Mouse (Mus musculus): ENCODE results near the gene Elmo1.

- TF ChIP-seq CTCF (IDR thresholded peaks at IDR 0.05; ENCODE audit: low read depth, low read length) (no peak), GATA1 (IDR thresholded peaks at IDR 0.05; ENCODE audit: borderline replicate concordance, low read length) (no peak), TAL1 (conservative IDR thresholded peaks at IDR 0.05; ENCODE audit: low read depth, low read length) (no peak), POLR2AphosphoS5 (IDR thresholded peaks at IDR 0.05; ENCODE audit: insufficient replicate concordance, low read depth, low read length) (no peak)
Measured at GRCm38 (mm10) chr13:20217453-20218090, 127.2 kb downstream of the Elmo1 start.
